Mouse (Mus musculus): ENCODE data around the gene Cfap52. TPM values are rescaled to one million over a fixed set of nuclear protein-coding genes. Genes with fewer than 3 reads are reported as not detected.

Cfap52 gene
- polyA plus RNA-seq, 1 experiment, result 35.5 TPM

GRCm38 (mm10) chr11:67983564-67983963 is 18.1 kb upstream of the Cfap52 start:
- Histone ChIP-seq H3K27me3 (ENCODE audit: control insufficient read depth, insufficient read depth, insufficient read length) (no peaks in the 10 kb centered on the region), H3K4me3 (no peak overlapping the region), H3ac (ENCODE audit: control insufficient read depth, insufficient read length) (no peak overlapping the region), H3K79me2 (ENCODE audit: control insufficient read depth, insufficient read depth) (no peaks in the 10 kb centered on the region), H3K4me2 (ENCODE audit: low read depth) (no peak overlapping the region), H3K36me3 (ENCODE audit: control insufficient read depth, insufficient read depth) (no peaks in the 10 kb centered on the region)
- TF ChIP-seq E2F4 (IDR thresholded peaks at IDR 0.05; ENCODE audit: insufficient read depth), result no peak
- no peak for TF ChIP-seq CEBPB (IDR thresholded peaks at IDR 0.05; ENCODE audit: insufficient read depth, poor library complexity, severe bottlenecking)
- TF ChIP-seq POLR2AphosphoS2 (IDR thresholded peaks at IDR 0.05; ENCODE audit: insufficient read length, low read depth), result no peak
- no peak for TF ChIP-seq USF1 (IDR thresholded peaks at IDR 0.05; ENCODE audit: low read depth)
- TF ChIP-seq SRF (IDR thresholded peaks at IDR 0.05; ENCODE audit: control insufficient read depth, insufficient read length, low read depth), result no peak
- TF ChIP-seq REST (IDR thresholded peaks at IDR 0.05; ENCODE audit: insufficient read depth, insufficient read length), result no peak
- no peak for TF ChIP-seq TCF12 (IDR thresholded peaks at IDR 0.05; ENCODE audit: insufficient read depth, poor library complexity, severe bottlenecking)
- TF ChIP-seq POLR2A (IDR thresholded peaks at IDR 0.05; ENCODE audit: insufficient read length, low read depth), result no peak
- TF ChIP-seq MAX (IDR thresholded peaks at IDR 0.05; ENCODE audit: low read depth), result no peak
- no peak for TF ChIP-seq MYOG (IDR thresholded peaks at IDR 0.05; ENCODE audit: control insufficient read depth in 1 of 3, insufficient read depth in 1 of 3, insufficient read length in 2 of 3, low read depth in 2 of 3)
- TF ChIP-seq TCF3 (IDR thresholded peaks at IDR 0.05; ENCODE audit: insufficient read length, low read depth), result no peak
- TF ChIP-seq MYOD1 (IDR thresholded peaks at IDR 0.05; ENCODE audit: control insufficient read depth in 1 of 3, insufficient read length in 2 of 3, low read depth in 2 of 3), result no peak

- H3K4me3 ChIP-seq, result no peak overlapping the region
- TF ChIP-seq SRF (IDR thresholded peaks at IDR 0.05; ENCODE audit: control insufficient read depth, insufficient read length, low read depth) (no peak), TCF12 (IDR thresholded peaks at IDR 0.05; ENCODE audit: insufficient read depth, poor library complexity, severe bottlenecking) (no peak), MYOD1 (IDR thresholded peaks at IDR 0.05; ENCODE audit: control insufficient read depth in 1 of 3, insufficient read length in 2 of 3, low read depth in 2 of 3) (no peak), MYOG (IDR thresholded peaks at IDR 0.05; ENCODE audit: control insufficient read depth in 1 of 3, insufficient read depth in 1 of 3, insufficient read length in 2 of 3, low read depth in 2 of 3) (no peak), REST (IDR thresholded peaks at IDR 0.05; ENCODE audit: insufficient read depth, insufficient read length) (no peak), MAX (IDR thresholded peaks at IDR 0.05; ENCODE audit: low read depth) (no peak), POLR2A (IDR thresholded peaks at IDR 0.05; ENCODE audit: insufficient read length, low read depth) (no peak), CEBPB (IDR thresholded peaks at IDR 0.05; ENCODE audit: insufficient read depth, poor library complexity, severe bottlenecking) (no peak), USF1 (IDR thresholded peaks at IDR 0.05; ENCODE audit: low read depth) (no peak), TCF3 (IDR thresholded peaks at IDR 0.05; ENCODE audit: insufficient read length, low read depth) (no peak), POLR2AphosphoS2 (IDR thresholded peaks at IDR 0.05; ENCODE audit: insufficient read length, low read depth) (no peak)
- H3K4me2 ChIP-seq (ENCODE audit: low read depth), result no peak overlapping the region
- H3K36me3 ChIP-seq (ENCODE audit: control insufficient read depth, insufficient read depth), result no peaks in the 10 kb centered on the region
- no peaks in the 10 kb centered on the region for H3K27me3 ChIP-seq (ENCODE audit: control insufficient read depth, insufficient read depth, insufficient read length)
- no peaks in the 10 kb centered on the region for H3K79me2 ChIP-seq (ENCODE audit: control insufficient read depth, insufficient read depth)
- no peak overlapping the region for H3ac ChIP-seq (ENCODE audit: control insufficient read depth, insufficient read length)
Observed at GRCm38 (mm10) chr11:67975252-67975651, 9.8 kb upstream of the Cfap52 start.

- TF ChIP-seq USF1 (IDR thresholded peaks at IDR 0.05; ENCODE audit: low read depth) (no peak), MYOD1 (IDR thresholded peaks at IDR 0.05; ENCODE audit: control insufficient read depth in 1 of 3, insufficient read length in 2 of 3, low read depth in 2 of 3) (no peak), POLR2AphosphoS2 (IDR thresholded peaks at IDR 0.05; ENCODE audit: insufficient read length, low read depth) (no peak), POLR2A (IDR thresholded peaks at IDR 0.05; ENCODE audit: insufficient read length, low read depth) (no peak), CEBPB (IDR thresholded peaks at IDR 0.05; ENCODE audit: insufficient read depth, poor library complexity, severe bottlenecking) (no peak), E2F4 (IDR thresholded peaks at IDR 0.05; ENCODE audit: insufficient read depth) (no peak), MYOG (IDR thresholded peaks at IDR 0.05; ENCODE audit: control insufficient read depth in 1 of 3, insufficient read depth in 1 of 3, insufficient read length in 2 of 3, low read depth in 2 of 3) (no peak), SRF (IDR thresholded peaks at IDR 0.05; ENCODE audit: control insufficient read depth, insufficient read length, low read depth) (no peak), REST (IDR thresholded peaks at IDR 0.05; ENCODE audit: insufficient read depth, insufficient read length) (no peak), TCF12 (IDR thresholded peaks at IDR 0.05; ENCODE audit: insufficient read depth, poor library complexity, severe bottlenecking) (no peak), MAX (IDR thresholded peaks at IDR 0.05; ENCODE audit: low read depth) (no peak), TCF3 (IDR thresholded peaks at IDR 0.05; ENCODE audit: insufficient read length, low read depth) (no peak)
Observed at GRCm38 (mm10) chr11:67973225-67973624, 7.8 kb upstream of the Cfap52 start.

GRCm38 (mm10) chr11:67972606-67973005 is 7.2 kb upstream of the Cfap52 start:
- no peak overlapping the region for H3K4me3 ChIP-seq

More at GRCm38 (mm10) chr11:67973225-67973624, 7.8 kb upstream of the Cfap52 start:
- Histone ChIP-seq H3ac (ENCODE audit: control insufficient read depth, insufficient read length) (no peak overlapping the region), H3K36me3 (ENCODE audit: control insufficient read depth, insufficient read depth) (no peaks in the 10 kb centered on the region), H3K27me3 (ENCODE audit: control insufficient read depth, insufficient read depth, insufficient read length) (no peaks in the 10 kb centered on the region), H3K79me2 (ENCODE audit: control insufficient read depth, insufficient read depth) (no peaks in the 10 kb centered on the region), H3K4me3 (no peak overlapping the region), H3K4me2 (ENCODE audit: low read depth) (no peak overlapping the region)

GRCm38 (mm10) chr11:67967831-67968230 is 2.4 kb upstream of the Cfap52 start:
- H3K36me3 ChIP-seq (ENCODE audit: control insufficient read depth, insufficient read depth), result no peaks in the 10 kb centered on the region
- H3K4me3 ChIP-seq, result no peak overlapping the region
- no peak overlapping the region for H3ac ChIP-seq (ENCODE audit: control insufficient read depth, insufficient read length)
- peak overlapping the region; percentile 95 for H3K4me2 ChIP-seq (ENCODE audit: low read depth)
- H3K79me2 ChIP-seq (ENCODE audit: control insufficient read depth, insufficient read depth), result peaks cover 8% of the 10 kb centered on the region
- no peaks in the 10 kb centered on the region for H3K27me3 ChIP-seq (ENCODE audit: control insufficient read depth, insufficient read depth, insufficient read length)
- TF ChIP-seq REST (IDR thresholded peaks at IDR 0.05; ENCODE audit: insufficient read depth, insufficient read length) (no peak), TCF3 (IDR thresholded peaks at IDR 0.05; ENCODE audit: insufficient read length, low read depth) (no peak), POLR2AphosphoS2 (IDR thresholded peaks at IDR 0.05; ENCODE audit: insufficient read length, low read depth) (no peak), SRF (IDR thresholded peaks at IDR 0.05; ENCODE audit: control insufficient read depth, insufficient read length, low read depth) (no peak), MAX (IDR thresholded peaks at IDR 0.05; ENCODE audit: low read depth) (no peak), TCF12 (IDR thresholded peaks at IDR 0.05; ENCODE audit: insufficient read depth, poor library complexity, severe bottlenecking) (no peak), E2F4 (IDR thresholded peaks at IDR 0.05; ENCODE audit: insufficient read depth) (no peak), MYOD1 (IDR thresholded peaks at IDR 0.05; ENCODE audit: control insufficient read depth in 1 of 3, insufficient read length in 2 of 3, low read depth in 2 of 3) (no peak), USF1 (IDR thresholded peaks at IDR 0.05; ENCODE audit: low read depth) (no peak), POLR2A (IDR thresholded peaks at IDR 0.05; ENCODE audit: insufficient read length, low read depth) (no peak), CEBPB (IDR thresholded peaks at IDR 0.05; ENCODE audit: insufficient read depth, poor library complexity, severe bottlenecking) (no peak)

More at GRCm38 (mm10) chr11:67972606-67973005, 7.2 kb upstream of the Cfap52 start:
- Histone ChIP-seq H3ac (ENCODE audit: control insufficient read depth, insufficient read length) (no peak overlapping the region), H3K4me2 (ENCODE audit: low read depth) (no peak overlapping the region), H3K36me3 (ENCODE audit: control insufficient read depth, insufficient read depth) (no peaks in the 10 kb centered on the region), H3K27me3 (ENCODE audit: control insufficient read depth, insufficient read depth, insufficient read length) (no peaks in the 10 kb centered on the region), H3K79me2 (ENCODE audit: control insufficient read depth, insufficient read depth) (no peaks in the 10 kb centered on the region)
- TF ChIP-seq MYOD1 (IDR thresholded peaks at IDR 0.05; ENCODE audit: control insufficient read depth in 1 of 3, insufficient read length in 2 of 3, low read depth in 2 of 3), result no peak
- no peak for TF ChIP-seq USF1 (IDR thresholded peaks at IDR 0.05; ENCODE audit: low read depth)
- TF ChIP-seq MAX (IDR thresholded peaks at IDR 0.05; ENCODE audit: low read depth), result no peak
- TF ChIP-seq TCF12 (IDR thresholded peaks at IDR 0.05; ENCODE audit: insufficient read depth, poor library complexity, severe bottlenecking), result no peak
